Mouse (Mus musculus) Muller cell, postnatal 12 days (primary cell): ENCODE data around the gene Rngtt.
A peak's percentile ranks its signal among the peaks of the same experiment; 100 is the strongest.

ENCODE experiments used
- DNase-seq: peaks from one replicate; pipeline ENCODE4 v3.0.0-alpha.2; 2015; ENCODE audit errors: inconsistent ontology term

The Rngtt gene

DNA sequence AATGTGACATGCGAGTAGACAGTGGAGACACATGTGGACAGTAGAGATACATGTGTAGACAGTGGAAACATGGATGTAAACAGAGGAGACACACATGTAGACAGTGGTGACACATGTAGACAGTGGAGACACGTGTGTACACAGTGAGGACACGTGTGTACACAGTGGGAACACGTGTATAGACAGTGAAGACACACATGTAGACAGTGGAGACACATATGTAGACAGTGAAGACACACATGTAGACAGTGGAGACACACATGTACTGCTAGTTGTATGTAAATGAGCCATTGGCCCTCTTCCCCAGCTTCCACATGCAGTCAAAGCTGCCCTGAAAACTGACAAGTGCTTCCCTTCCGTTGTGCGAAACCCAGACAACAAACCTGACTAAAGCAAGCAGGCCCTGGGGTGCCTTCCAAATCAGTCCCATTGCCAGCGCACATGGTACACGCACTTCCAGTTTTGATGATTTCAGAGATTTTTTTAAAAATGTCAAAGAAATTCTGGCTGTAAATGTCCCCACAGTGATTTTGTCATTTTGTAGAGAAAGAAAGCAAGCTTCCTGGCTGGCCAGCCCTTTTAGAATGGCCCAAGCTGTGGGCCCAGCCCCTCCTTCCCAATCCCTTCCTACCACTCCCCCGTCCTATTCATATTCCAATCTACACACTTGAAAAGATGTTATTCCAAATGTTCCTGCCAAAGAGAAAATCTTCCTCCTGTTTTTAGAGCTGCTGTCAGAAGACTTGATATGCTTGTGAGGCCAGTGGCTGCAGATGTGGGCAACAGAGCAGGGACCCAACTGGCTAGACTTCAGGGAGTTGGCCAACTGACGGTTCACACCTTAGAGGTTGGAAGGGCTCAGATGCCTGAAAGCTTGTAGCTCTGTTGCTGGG is 204.2 kb downstream of the Rngtt start:
- no peak for DNase-seq

DNA sequence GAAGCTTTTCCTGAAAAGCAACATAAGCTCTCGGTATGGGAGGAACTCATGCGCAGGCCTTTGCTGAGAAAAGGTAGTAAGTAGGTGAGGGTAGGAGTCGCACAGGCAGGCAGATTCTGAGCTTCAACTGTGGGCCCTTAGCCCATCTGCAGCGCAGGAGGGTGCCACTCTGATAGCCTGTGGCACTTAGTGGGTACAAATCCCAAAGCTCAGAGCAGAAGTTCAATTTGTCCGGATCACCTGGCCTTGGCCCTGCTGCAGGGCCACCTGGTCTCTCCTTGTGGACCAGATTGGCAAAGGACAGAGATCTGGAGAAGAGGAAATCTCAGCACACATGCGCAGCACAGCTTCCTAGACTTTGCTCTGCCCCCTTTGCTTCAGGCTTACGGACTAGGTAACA is 210.1 kb downstream of the Rngtt start:
- no peak for DNase-seq

DNA sequence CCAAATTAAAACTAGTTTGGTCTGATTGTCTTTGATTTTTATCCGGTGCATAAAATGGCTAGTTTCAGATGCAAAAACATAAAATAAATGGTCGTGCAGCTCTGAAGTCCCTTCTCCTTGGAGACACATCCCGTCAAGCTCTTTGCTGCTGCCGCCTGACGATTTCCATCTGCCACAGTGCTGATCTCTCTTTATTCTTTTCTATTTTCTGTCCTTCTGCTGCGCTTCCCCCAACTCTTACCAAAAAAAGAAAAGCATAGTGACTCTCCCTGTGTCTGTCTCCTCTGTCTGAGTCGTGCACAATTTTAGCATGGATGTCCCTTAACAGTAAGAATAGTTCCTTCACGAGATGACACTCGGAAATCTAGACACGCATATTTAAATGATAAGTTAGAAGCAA is 210.8 kb downstream of the Rngtt start:
- DNase-seq, result no peak

DNA sequence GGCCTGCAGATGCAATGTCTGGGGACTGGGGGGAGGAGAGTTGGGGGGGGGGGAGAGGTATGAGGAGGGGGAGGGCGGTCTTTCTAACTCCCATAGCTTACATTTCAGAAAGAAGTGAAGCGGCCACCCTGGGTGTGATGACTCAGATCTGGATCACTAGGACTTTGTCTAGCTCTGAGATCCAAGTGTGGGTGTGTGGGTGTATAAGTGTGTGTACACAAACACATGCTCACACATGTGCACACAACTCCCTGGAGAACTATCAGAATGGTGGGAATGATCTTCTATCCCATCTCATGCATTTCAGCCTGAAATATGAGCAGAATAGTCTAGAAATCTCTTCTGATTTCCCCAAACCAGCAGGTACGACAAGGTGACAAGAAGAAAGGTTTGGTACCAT is 213.7 kb downstream of the Rngtt start:
- DNase-seq, result no peak

DNA sequence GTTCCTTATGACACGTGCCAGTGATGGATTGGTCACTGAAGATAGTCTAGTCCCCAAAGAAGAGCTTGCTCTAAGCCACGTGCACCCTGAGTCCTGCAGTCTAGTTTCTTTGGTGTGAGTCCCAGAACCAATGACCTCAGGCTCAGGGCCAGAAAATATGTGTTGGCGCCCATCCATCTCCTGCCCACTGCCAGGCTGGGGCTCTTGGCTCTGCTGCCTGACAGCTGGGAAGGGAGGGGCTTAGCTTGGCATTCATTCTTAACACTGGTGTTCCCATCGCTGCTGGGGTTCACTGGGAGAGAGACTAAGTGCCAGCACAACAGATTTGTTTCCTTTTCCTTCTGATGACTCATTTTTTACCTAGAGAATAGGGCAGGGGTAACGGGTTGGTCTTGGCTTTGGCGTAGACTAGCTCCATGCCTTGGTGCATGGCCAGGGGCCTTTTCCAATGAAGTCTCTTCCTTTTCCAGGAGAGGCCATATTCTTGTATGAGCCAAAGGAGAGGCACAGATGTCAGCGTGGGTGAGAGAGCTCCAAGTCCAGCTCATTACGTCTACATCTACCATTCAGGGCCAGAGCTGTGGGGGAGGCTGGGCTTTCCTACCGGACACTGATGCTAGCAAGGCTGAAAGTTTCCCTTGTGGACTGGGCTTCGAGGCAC is 214.5 kb downstream of the Rngtt start:
- DNase-seq, result peak; percentile 92

DNA sequence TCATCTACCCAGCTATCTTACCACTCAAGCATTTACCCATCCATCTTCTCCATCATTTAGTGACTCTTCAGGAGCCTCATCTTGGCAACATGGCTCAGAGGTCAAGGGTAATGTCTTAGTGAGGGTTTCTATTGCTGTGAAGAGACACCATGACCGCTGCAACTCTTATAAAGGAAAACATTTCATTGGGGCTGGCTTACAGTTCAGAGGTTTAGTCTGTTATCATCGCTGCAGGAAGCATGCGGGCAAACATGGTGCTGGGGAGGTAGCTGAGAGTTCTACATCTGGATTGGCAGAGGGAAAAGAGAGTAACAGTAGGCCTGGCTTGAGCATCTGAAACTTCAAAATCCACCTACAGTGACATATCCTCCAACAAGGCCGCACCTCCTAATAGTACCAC is 215.2 kb downstream of the Rngtt start:
- DNase-seq, result no peak

DNA sequence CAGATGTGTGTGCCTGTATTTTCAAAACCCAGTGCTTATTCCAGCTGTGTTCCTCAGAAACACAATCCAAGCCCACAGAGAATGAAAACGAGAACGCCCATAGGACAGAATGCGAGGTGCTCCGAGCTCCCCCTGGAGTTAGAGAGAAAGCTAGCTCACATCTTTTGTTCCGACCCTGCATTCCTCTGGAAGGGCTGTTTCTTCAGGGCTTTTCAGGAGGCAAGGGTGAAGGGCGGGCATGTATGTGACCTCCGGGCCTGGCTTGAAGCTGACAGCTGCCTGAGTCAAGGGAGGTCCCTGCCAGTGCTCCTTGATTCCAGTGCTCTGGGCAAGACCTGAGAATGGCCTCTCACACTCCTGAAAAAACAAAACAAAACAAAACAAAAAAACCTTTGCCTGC is 216.0 kb downstream of the Rngtt start:
- no peak for DNase-seq

DNA sequence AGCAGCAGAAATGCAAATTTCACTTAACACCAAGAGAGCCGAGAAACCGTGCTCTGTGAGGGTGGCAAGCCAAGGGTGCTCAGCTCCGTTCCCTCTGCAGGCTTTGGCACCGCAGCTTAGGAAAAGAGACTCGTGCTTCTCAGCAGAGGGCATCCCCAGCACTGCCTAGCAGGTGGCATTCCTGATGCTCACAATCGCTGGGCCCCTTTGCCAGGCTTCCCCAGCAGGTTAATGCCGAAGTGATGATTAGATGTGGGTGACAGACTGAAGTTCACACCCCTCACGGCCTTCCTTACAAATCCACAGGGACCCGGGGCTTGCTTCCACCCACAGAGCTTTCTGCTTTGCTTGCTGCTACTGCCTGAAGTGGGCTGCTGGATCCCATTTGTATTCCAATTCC is 216.6 kb downstream of the Rngtt start:
- DNase-seq, result no peak

DNA sequence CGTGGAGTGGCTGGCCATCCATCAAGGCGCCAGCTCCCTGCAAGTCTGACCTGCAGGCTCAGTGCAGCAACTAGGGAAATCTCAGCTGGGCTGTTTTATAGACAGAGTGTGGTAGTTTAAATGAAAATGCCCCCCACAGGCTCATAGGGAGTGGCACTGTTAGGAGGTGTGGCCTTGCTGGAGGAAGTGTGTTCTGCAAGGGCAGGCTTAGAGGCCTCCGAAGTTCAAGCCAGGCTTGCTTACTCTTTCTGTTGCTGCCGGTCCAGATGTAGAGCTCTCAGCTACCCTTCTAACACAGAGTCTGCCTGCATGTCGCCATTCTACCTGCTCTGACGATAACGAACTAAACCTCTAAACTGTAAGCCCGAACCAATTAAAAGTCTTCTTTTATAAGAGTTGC is 222.5 kb downstream of the Rngtt start:
- DNase-seq, result no peak

DNA sequence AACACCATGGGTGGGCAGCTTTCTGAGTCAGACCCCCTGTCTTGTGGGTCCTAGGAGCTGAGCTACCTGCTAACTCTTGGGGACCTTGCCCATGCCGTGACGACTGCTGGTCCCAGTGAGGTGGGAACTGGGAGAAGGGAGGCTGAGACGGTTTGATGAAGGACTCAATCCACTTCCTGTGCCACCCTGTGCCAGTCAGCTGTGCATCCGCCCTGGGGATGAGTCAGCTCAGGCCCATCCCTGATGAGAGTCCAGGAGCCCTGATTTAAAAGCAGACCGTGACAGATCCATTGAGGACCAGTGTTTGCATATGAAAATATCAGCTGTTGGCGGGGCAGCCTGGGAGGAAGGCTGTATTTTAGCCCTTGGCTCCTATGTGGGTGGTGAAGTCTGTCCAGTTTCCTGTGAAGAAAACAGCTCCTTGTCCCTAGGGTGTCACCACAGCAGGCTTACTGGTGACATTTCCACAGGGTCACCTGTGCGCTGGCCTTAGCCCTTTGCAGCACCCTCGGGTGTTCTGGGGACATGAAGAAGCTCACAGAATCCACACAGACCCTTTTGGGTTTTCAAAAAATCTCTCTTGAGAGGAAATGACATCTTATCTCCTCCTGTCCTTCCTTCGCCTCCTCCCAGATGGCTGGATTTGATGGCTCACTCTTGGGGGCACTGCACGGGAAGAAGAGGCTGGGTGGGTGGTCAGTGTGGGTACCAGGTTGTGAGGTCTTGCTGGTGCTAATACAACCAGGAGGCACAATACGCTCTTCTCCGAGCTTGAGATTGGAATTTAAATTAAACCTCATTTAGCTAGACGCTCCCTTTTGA is 234.9 kb downstream of the Rngtt start:
- DNase-seq, result no peak

DNA sequence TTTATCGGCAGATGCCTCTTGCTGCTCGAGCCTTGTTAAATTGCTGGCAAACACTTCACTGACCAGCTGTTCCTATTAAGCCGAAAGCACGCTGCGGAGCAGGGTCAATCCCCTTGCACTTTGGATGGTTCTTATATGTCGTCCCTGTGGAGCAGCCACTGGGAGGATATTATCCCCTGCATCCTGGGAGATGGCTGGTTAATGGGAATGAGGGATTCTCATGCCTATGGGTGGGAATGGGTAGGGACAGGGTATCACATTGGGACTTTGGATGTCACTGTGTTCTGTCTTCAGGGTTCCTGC is 235.4 kb downstream of the Rngtt start:
- DNase-seq, result no peak

DNA sequence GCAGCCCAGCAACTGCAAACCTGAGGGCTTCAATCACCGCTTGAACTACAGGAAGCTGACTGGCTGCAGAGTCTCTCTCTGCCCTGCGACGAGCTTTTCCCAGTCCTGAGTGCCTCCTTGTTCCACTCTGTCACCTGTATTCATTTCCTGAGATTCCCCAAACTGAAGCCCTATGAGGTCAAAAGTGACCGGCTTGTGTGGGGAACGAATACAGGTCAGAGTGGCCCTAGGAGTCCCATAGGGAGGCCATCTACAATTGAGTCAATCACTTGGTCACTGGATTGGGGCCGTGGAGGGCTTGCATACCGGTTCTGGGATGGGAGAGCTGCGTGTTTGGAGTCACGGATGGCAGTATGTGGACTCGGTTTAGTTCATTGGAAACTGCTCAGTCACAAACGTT is 236.2 kb downstream of the Rngtt start:
- no peak for DNase-seq

DNA sequence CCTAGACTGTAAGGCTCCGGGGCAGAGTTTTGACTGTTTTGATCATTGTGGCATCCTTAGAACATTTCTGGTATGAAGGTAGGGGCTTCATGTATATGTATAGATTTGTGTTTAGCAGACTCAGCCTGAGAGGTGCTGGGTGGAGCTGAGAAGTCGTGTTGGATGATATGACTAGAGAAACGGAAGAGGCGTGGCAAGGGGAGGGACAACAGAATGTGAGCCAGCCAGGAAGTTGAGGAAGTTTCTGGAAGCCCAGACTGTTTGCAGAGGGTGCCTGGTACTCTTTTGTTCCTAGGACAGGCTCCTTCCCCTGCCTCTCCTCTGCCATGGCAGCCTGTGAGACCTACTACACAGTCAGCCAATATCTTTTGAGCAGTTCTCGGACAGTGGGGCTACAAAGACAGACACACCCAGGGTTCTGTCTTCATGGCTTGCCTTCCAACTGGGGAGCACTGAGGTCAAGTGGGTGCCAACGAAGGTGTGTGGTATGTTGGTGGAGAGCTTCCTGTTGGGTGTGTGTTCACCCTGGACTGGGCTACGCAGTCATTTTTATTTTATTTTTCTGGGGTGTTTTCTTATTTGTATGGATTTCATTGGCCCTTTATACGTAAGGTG is 237.3 kb downstream of the Rngtt start:
- no peak for DNase-seq

DNA sequence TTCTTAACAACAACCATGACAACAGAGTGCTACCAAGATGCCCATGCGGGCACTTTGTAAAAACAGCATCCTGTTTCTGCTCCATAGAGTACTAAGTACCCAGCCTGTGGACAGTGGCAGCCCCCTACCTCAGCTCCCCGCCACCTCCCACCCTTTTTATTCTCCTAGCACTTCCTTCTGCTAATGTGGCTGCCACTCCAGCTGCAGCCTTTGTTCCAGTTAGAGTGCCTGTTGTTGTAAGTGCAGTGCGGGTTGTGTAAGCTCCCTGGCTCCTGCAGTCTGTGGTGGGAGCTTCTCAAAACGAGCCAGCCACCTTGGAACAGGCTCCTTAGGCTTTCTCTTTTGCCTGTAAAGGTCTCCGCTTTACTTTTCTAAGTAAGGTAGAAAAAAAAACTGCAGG is 239.5 kb downstream of the Rngtt start:
- no peak for DNase-seq
